Mouse (Mus musculus): ENCODE measurements around the gene Hip1. TPM values are rescaled to one million over a fixed set of nuclear protein-coding genes. Genes with fewer than 3 reads are reported as not detected.
A peak's percentile ranks its signal among the peaks of the same experiment; 100 is the strongest.

Gene Hip1
- total RNA-seq, 1 experiment, result 42.9 TPM

DNA sequence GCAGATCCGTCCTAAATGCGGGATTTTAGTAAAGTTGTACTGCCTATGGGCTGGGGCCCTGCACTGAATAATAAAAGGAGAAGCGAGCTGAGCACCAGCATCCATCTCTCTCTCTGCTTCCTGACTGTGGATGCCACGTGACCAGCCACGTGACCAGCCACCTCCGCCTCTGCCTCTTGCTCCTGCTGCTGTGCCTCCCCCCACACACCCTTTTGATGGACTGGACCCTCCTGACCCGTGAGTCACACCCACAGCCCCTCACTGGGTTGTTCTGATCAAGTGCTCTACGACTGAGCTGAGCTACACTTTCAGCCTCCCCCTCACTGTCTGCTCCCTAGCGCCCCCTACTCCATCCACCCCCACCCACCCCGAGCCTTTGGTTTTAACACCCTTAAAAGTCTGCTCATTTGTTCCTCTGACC, 7.1 kb downstream of the Hip1 start:
- no peak overlapping the region for H3K27ac ChIP-seq (ENCODE audit: insufficient read depth, low read depth, low read length, poor library complexity, severe bottlenecking)
- DNase-seq (ENCODE audit: low read depth, low spot score), result no peak
- no peaks in the 10 kb centered on the region for H3K9me3 ChIP-seq (ENCODE audit: control insufficient read depth, insufficient read depth, low read depth, low read length)
- no peak overlapping the region for H3K4me3 ChIP-seq (ENCODE audit: insufficient read depth in 1 of 2, low read depth in 1 of 2, low read length in 2 of 2, poor library complexity in 1 of 2, severe bottlenecking in 1 of 2)
- H3K4me1 ChIP-seq (ENCODE audit: control insufficient read depth in 2 of 2, insufficient read depth in 2 of 2, low read length in 2 of 2, poor library complexity in 1 of 2), result peaks cover 4 to 10% of the 10 kb centered on the region in 2 experiments; a peak in 1 of 4 replicates
- H3K36me3 ChIP-seq (ENCODE audit: control insufficient read depth, insufficient read depth, low read length, poor library complexity, severe bottlenecking), result no peaks in the 10 kb centered on the region
- TF ChIP-seq HCFC1 (IDR thresholded peaks at IDR 0.05; ENCODE audit: borderline replicate concordance, insufficient read depth, low read length) (no peak), MAFK (IDR thresholded peaks at IDR 0.05; ENCODE audit: insufficient read depth, low read depth, low read length) (no peak), ZNF384 (IDR thresholded peaks at IDR 0.05; ENCODE audit: low read depth, low read length) (no peak), CHD2 (IDR thresholded peaks at IDR 0.05; ENCODE audit: low read depth, low read length) (no peak), ZC3H11A (IDR thresholded peaks at IDR 0.05; ENCODE audit: borderline replicate concordance, low read depth, low read length) (no peak)
- no peak overlapping the region for H3K9ac ChIP-seq (ENCODE audit: insufficient read depth, low read depth, low read length, poor library complexity, severe bottlenecking)
- in situ Hi-C loops (cut with MboI; ENCODE audit: low sequenced_read_pairs in 2 of 2, unreplicated experiment in 2 of 2), result no loop called here

DNA sequence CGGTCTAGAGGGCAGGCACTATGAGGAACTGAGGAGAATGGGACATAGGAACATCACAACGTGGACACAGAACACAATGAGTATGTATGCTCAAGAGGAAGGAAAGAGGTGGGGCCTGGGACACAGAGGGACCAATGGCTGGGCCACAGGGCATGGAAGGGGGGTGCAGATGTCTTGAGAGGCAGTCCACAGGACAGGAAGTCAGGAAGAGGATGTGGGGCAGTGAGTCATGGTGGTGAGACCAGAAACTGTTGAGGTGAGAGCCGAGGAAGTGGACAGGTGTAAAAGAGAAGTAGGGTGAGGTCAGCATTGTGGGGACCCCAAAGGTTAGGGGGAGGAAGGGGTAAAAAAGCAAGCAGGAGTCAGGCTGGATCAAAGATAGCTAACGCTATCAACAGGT, 7.6 kb downstream of the Hip1 start:
- no peak for DNase-seq (ENCODE audit: low read depth, low spot score)
- Histone ChIP-seq H3K4me3 (ENCODE audit: insufficient read depth in 1 of 2, low read depth in 1 of 2, low read length in 2 of 2, poor library complexity in 1 of 2, severe bottlenecking in 1 of 2) (no peak overlapping the region), H3K27ac (ENCODE audit: insufficient read depth, low read depth, low read length, poor library complexity, severe bottlenecking) (no peak overlapping the region), H3K9ac (ENCODE audit: insufficient read depth, low read depth, low read length, poor library complexity, severe bottlenecking) (0 out of 2 replicates have a peak overlapping the region, but pooled peaks have one; percentile 10), H3K4me1 (ENCODE audit: control insufficient read depth in 2 of 2, insufficient read depth in 2 of 2, low read length in 2 of 2, poor library complexity in 1 of 2) (peaks cover 4 to 10% of the 10 kb centered on the region in 2 experiments; a peak in 1 of 4 replicates), H3K36me3 (ENCODE audit: control insufficient read depth, insufficient read depth, low read length, poor library complexity, severe bottlenecking) (no peaks in the 10 kb centered on the region), H3K9me3 (ENCODE audit: control insufficient read depth, insufficient read depth, low read depth, low read length) (no peaks in the 10 kb centered on the region)
- in situ Hi-C loops (cut with MboI; ENCODE audit: low sequenced_read_pairs in 2 of 2, unreplicated experiment in 2 of 2), result no loop called here
- TF ChIP-seq ZNF384 (IDR thresholded peaks at IDR 0.05; ENCODE audit: low read depth, low read length), result no peak
- TF ChIP-seq HCFC1 (IDR thresholded peaks at IDR 0.05; ENCODE audit: borderline replicate concordance, insufficient read depth, low read length), result no peak
- no peak for TF ChIP-seq CHD2 (IDR thresholded peaks at IDR 0.05; ENCODE audit: low read depth, low read length)
- TF ChIP-seq MAFK (IDR thresholded peaks at IDR 0.05; ENCODE audit: insufficient read depth, low read depth, low read length), result no peak

- peaks cover 4 to 10% of the 10 kb centered on the region in 2 experiments; a peak in 1 of 4 replicates for H3K4me1 ChIP-seq (ENCODE audit: control insufficient read depth in 2 of 2, insufficient read depth in 2 of 2, low read length in 2 of 2, poor library complexity in 1 of 2)
- no peaks in the 10 kb centered on the region for H3K36me3 ChIP-seq (ENCODE audit: control insufficient read depth, insufficient read depth, low read length, poor library complexity, severe bottlenecking)
- TF ChIP-seq HCFC1 (IDR thresholded peaks at IDR 0.05; ENCODE audit: borderline replicate concordance, insufficient read depth, low read length) (no peak), CHD2 (IDR thresholded peaks at IDR 0.05; ENCODE audit: low read depth, low read length) (no peak), MAFK (IDR thresholded peaks at IDR 0.05; ENCODE audit: insufficient read depth, low read depth, low read length) (no peak), ZNF384 (IDR thresholded peaks at IDR 0.05; ENCODE audit: low read depth, low read length) (no peak), ZC3H11A (IDR thresholded peaks at IDR 0.05; ENCODE audit: borderline replicate concordance, low read depth, low read length) (no peak)
- in situ Hi-C loops (cut with MboI; ENCODE audit: low sequenced_read_pairs in 2 of 2, unreplicated experiment in 2 of 2), result no loop called here
- H3K4me3 ChIP-seq (ENCODE audit: insufficient read depth in 1 of 2, low read depth in 1 of 2, low read length in 2 of 2, poor library complexity in 1 of 2, severe bottlenecking in 1 of 2), result no peak overlapping the region
- no peak overlapping the region for H3K27ac ChIP-seq (ENCODE audit: insufficient read depth, low read depth, low read length, poor library complexity, severe bottlenecking)
- no peaks in the 10 kb centered on the region for H3K9me3 ChIP-seq (ENCODE audit: control insufficient read depth, insufficient read depth, low read depth, low read length)
- no peak for DNase-seq (ENCODE audit: low read depth, low spot score)
- H3K9ac ChIP-seq (ENCODE audit: insufficient read depth, low read depth, low read length, poor library complexity, severe bottlenecking), result no peak overlapping the region
Measured at GRCm38 (mm10) chr5:135535867-135536266, 9.1 kb downstream of the Hip1 start.

- 0 out of 2 replicates have a peak overlapping the region, but pooled peaks have one; percentile 26 for H3K9ac ChIP-seq (ENCODE audit: insufficient read depth, low read depth, low read length, poor library complexity, severe bottlenecking)
- no peaks in the 10 kb centered on the region for H3K36me3 ChIP-seq (ENCODE audit: control insufficient read depth, insufficient read depth, low read length, poor library complexity, severe bottlenecking)
- TF ChIP-seq MAFK (IDR thresholded peaks at IDR 0.05; ENCODE audit: insufficient read depth, low read depth, low read length) (no peak), HCFC1 (IDR thresholded peaks at IDR 0.05; ENCODE audit: borderline replicate concordance, insufficient read depth, low read length) (no peak), ZNF384 (IDR thresholded peaks at IDR 0.05; ENCODE audit: low read depth, low read length) (no peak), CHD2 (IDR thresholded peaks at IDR 0.05; ENCODE audit: low read depth, low read length) (no peak), ZC3H11A (IDR thresholded peaks at IDR 0.05; ENCODE audit: borderline replicate concordance, low read depth, low read length) (no peak)
- H3K9me3 ChIP-seq (ENCODE audit: control insufficient read depth, insufficient read depth, low read depth, low read length), result no peaks in the 10 kb centered on the region
- H3K4me3 ChIP-seq (ENCODE audit: insufficient read depth in 1 of 2, low read depth in 1 of 2, low read length in 2 of 2, poor library complexity in 1 of 2, severe bottlenecking in 1 of 2), result peak overlapping the region in 1 of 2 experiments; percentile 17; a peak in 1 of 4 replicates
- H3K27ac ChIP-seq (ENCODE audit: insufficient read depth, low read depth, low read length, poor library complexity, severe bottlenecking), result no peak overlapping the region
- DNase-seq (ENCODE audit: low read depth, low spot score), result no peak
- peaks cover 4 to 10% of the 10 kb centered on the region in 2 experiments; a peak in 1 of 4 replicates for H3K4me1 ChIP-seq (ENCODE audit: control insufficient read depth in 2 of 2, insufficient read depth in 2 of 2, low read length in 2 of 2, poor library complexity in 1 of 2)
- in situ Hi-C loops (cut with MboI; ENCODE audit: low sequenced_read_pairs in 2 of 2, unreplicated experiment in 2 of 2), result no loop called here
Measured at GRCm38 (mm10) chr5:135533431-135533830, 11.5 kb downstream of the Hip1 start.
